Mouse (Mus musculus) left cerebral cortex, adult 2 months (tissue): ENCODE measurements around the gene Stk10. TPM values are rescaled to one million over a fixed set of nuclear protein-coding genes. Genes with fewer than 3 reads are reported as not detected.
"Not testable (repeated sequence)": the region's sequence is repeated elsewhere in the genome, so short reads cannot be mapped to it uniquely, and the experiment has no call there.

Experiments used
- DNase-seq, 2 experiments: peaks; one replicate each; pipeline ENCODE4 v3.0.0; 2021 to 2022; ENCODE audit warnings: low spot score in 2 of 2, mixed read lengths in 1 of 2; ENCODE audit errors: extremely low spot score in 1 of 2
- H3K27ac ChIP-seq: fragments of 200-600 bp; 2 replicates; pipeline ENCODE4 v1.8.1; 2022
- H3K4me3 ChIP-seq: fragments of 200-600 bp; 2 replicates; pipeline ENCODE4 v1.8.1; 2022
- CTCF ChIP-seq: fragments of 200-600 bp; IDR thresholded peaks from 2 replicates; pipeline ENCODE4 v1.8.1; 2022; ENCODE audit warnings: antibody characterized with exemption, mild to moderate bottlenecking, moderate library complexity
- intact Hi-C: fragments of 180-260 bp; cut with DNase I; formaldehyde crosslinking; loops from one replicate; pipeline ENCODE4 v1.15.1; 2025
- total RNA-seq, 2 experiments: library from RNA; stranded (reverse); gene quantifications; 2 replicates each; pipeline ENCODE4 v1.2.3; 2021

The Stk10 gene
- total RNA-seq, 2 experiments from 2014 or later = 6.7 to 8.7 TPM

DNA sequence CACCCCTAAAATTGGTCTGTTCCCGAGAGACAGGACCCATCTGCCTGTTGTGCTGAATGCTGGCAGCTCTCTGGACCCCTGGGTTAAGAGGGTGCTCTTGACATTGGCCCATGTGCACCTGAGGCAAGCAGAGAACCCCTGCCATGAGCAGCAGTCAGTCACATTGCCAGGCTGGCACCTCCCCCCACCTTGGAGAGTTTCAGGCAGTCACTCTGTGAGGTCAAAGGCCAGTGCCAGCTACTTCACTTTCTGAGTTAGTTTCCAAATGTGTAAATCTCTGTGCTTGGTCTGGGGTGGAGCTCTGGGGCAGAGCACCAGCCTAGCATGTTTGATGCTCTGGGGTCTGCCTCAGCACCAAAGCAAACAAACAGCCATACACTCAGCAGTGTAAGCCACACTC lies 84.9 kb downstream of the Stk10 start:
- TF ChIP-seq CTCF = no peak
- Histone ChIP-seq H3K4me3 (no peak overlapping the region), H3K27ac (no peak overlapping the region)
- intact Hi-C loops = no loop called here
- no peak for DNase-seq

DNA sequence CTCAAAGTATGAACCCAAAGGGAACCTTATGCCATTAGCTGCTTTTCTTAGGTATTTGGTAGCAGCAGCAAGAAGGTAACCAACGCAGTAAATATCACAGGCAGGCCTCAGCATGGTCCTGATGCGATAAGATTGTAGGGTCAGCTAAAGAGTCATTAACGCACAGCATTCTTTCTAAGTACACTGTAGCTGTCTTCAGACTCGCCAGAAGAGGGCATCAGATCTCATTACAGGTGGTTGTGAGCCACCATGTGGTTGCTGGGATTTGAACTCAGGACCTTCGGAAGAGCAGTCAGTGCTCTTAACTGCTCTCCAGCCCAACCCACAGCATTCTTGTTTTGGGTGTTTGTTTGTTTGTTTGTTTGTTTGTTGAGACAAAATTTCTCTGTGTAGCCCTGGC lies 85.5 kb downstream of the Stk10 start:
- peak; percentile 20; the same call in 1 of the 2 replicates for TF ChIP-seq CTCF
- H3K27ac ChIP-seq, H3K4me3 ChIP-seq, DNase-seq, intact Hi-C loops: not testable (repeated sequence)

DNA sequence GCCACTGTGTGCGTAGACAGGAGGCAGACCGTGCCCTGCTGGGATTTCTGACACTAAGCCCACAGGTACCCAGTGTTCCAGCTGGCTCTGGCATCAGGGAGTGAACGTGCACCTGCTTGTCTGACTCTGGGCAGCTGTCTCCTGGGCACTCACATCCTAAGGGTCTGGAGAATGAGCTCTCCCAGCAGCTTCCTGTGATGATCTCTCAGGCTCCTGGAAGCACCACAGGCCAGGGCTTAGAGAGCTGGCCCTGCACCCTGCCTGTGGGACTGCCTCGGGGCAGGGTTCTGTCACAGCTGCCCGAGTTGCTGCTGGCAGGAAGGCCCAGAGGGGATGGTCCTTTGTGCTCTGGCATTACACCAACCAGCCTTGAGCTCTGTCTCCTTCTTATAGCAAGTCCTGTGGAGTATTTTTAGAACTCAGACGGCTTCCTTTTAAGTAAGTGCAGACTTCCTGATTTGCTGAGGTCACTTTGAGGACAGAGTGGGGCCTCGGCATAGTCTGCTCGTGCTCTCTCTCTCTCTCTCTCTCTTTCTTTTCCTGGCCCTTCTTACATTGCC lies 86.2 kb downstream of the Stk10 start:
- Histone ChIP-seq H3K27ac (no peak overlapping the region), H3K4me3 (no peak overlapping the region)
- DNase-seq = no peak
- no peak for TF ChIP-seq CTCF
- intact Hi-C loops = no loop called here

DNA sequence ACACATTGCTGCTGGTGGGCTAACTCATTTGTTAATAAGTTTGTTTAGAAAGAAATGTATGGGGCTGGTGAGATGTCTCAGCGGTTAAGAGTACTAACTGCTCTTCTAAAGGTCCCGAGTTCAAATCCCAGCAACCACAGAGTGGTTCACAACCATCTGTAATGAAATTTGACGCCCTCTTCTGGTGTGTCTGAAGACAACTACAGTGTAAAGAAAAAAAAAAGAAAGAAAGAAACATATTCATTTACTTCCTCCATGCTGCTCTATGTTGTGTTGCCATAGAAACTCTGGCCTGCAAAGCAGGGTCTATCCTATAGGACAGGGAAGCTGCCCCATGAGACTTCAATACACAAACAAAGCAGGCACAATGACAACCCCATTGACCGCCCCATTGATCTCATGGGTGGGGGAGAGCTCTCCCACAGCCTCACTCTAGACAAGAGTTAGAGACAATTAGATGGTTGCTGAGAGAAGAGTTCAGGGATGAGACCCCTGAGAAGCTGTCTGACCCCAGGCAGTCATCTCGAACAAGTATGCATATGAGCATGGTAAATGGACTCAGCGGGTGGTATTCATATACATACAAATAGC lies 86.9 kb downstream of the Stk10 start:
- Histone ChIP-seq H3K4me3 (no peak overlapping the region), H3K27ac (no peak overlapping the region)
- intact Hi-C loops = loop anchor here (10.0 kb wide), 2 partner anchors 335 to 535 kb away; no protein-coding TSS in a partner anchor
- no peak for DNase-seq
- TF ChIP-seq CTCF = no peak

DNA sequence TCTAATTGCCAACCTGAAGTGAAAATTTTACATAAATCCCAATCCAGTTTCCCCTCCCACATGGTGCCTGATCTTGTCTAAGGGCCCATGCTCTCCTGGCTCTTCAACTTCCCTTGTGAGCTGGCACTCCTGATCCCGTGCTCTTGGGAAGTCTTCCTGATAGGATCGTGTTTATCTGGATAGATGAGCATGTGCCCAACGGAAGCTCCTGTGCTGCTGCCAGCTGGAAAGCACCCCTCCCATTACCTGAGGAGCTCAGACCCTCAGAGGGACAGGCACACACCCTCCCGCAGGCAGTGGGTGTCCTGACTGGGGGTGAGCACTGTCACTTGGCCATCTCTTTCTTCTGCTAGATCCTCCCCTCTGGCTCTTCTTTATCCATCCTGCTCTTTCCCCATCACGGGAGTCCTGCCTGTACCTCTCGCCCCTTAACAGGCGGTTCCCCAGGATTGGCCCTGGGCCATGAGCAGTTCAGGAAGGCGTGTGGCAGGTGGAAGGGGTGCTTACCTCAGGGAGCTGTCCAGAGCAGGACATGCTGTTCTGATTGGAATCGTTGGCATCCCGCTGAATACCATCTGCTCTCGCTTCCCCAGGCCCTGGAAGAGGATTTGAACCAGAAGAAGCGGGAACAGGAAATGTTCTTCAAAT lies 88.8 kb downstream of the Stk10 start:
- DNase-seq = no peak
- no peak for TF ChIP-seq CTCF
- H3K4me3 ChIP-seq = no peak overlapping the region
- no peak overlapping the region for H3K27ac ChIP-seq
- intact Hi-C loops = loop anchor here (10.0 kb wide), 2 partner anchors 333 to 533 kb away; no protein-coding TSS in a partner anchor

DNA sequence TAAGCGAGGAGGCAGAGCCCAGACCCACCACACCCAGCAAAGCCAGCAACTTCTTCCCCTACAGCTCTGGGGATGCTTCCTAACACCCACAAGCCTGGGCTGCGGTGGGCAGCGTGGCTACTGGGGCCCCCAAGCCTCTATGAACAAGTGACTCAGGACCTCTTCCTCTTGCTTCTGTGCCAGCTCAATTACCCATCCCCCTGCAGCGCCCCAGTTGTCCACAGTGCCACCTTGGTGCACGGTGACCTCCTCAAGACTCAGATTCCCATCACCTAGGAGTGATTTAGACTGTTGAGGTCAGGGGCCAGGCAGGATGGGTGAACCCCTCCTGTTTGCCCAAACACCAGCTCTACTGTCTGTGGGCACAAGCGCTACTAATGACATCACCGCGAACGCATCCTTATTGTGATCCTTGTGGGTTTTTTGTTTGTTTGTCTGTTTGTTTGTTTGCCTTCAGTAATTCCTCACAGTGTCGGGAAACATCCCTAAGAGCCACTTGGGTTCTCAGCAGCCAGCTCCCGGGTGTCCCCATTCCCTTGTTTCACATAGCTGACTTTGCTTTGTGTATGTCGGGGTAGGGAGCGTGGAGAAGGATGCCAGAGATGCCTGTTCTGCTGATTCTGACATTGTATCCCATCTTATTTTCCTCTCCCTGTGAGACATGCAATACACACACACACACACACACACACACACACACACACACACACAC lies 89.5 kb downstream of the Stk10 start:
- no peak for TF ChIP-seq CTCF
- no peak for DNase-seq
- intact Hi-C loops = loop anchor here (10.0 kb wide), 2 partner anchors 332 to 532 kb away; no protein-coding TSS in a partner anchor
- Histone ChIP-seq H3K27ac (no peak overlapping the region), H3K4me3 (no peak overlapping the region)

DNA sequence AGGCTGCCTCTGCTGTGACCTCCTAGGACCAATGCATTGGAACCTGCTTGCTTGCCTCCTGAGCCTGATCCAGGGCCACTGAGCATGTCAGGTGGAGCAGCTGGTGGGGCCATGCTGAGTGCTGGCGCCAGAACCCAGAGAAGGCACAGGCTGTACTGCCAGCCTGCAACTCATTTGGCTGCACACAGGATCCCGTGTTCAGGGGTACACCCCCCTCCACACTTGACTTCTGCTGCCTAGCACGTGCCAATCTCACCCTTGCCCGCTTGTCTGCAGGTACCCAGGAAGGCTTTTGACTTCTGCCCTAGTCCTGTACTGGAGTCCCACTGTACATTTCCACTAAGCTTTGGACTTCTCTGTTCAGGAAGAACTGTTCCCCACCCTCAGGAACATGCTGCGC lies 90.1 kb downstream of the Stk10 start:
- DNase-seq = no peak
- intact Hi-C loops = loop anchor here (10.0 kb wide), 2 partner anchors 332 to 532 kb away; no protein-coding TSS in a partner anchor
- TF ChIP-seq CTCF = no peak
- Histone ChIP-seq H3K27ac (no peak overlapping the region), H3K4me3 (no peak overlapping the region)

DNA sequence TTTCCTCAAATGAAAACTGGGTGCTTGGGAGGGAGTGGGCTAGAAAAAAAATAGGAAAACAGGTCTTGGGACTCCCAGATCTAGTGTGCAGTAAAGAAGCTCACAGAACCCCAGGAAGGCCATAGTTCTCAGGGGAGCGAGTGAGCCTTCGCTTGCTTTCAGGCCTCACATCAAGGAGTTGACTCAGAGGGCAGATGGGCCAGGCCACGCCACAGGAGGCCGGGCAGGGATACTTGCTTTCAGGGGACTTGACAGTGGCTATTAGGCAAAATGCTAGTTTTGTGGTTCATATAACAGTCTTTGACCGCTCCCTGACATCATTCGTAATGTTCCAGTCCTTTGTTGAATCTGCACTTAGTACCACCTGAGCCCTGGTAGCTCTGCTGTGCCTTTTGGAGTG lies 90.8 kb downstream of the Stk10 start:
- intact Hi-C loops = loop anchor here (10.0 kb wide), 2 partner anchors 331 to 531 kb away; no protein-coding TSS in a partner anchor
- Histone ChIP-seq H3K27ac (no peak overlapping the region), H3K4me3 (no peak overlapping the region)
- no peak for DNase-seq
- no peak for TF ChIP-seq CTCF

DNA sequence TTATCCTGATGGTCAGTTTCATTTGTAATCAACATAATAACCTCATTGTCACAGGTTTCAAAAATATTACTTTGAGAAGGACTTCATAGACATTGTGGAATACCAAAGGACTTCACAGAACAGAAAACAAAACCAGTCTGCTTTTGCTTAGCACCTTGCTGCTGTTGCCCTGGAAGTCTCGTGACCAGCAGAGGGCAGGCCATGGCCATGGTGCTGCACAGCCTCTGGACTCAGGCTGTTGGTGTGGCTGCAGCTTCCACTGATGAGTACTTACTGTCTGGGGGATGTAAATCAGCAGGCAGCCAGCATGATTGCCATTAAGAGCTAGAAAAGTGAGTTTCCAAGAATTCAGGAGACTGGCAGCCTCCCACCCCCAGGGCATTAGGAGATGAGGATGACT lies 92.6 kb downstream of the Stk10 start:
- TF ChIP-seq CTCF = peak; percentile 76
- Histone ChIP-seq H3K27ac (no peak overlapping the region), H3K4me3 (no peak overlapping the region)
- intact Hi-C loops = loop anchor here (1.0 to 10.0 kb wide), 3 partner anchors 84 to 529 kb away; no protein-coding TSS in a partner anchor
- peak; percentile 48 to 62 for DNase-seq

DNA sequence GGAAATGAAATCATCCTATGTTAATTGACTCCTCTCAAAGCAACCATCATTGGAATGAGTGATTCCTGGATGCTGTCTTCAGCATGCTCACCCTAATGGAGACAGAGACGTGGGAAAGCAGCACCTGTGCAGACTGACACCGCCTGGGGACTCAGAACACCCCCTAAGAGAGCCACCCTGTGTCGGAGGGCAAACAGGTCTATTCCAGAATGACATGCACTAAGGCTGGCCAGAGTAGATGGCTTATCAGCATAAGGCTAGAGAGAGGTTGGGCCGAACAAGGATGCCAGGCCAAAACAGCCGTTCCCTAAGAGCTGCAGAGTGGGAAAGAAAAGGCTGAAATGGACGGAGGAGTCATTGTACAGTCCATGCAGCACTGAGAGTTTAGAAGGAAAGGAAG lies 93.0 kb downstream of the Stk10 start:
- Histone ChIP-seq H3K4me3 (no peak overlapping the region), H3K27ac (no peak overlapping the region)
- TF ChIP-seq CTCF = no peak
- no peak for DNase-seq
- intact Hi-C loops = loop anchor here (10.0 kb wide), 2 partner anchors 329 to 529 kb away; no protein-coding TSS in a partner anchor

DNA sequence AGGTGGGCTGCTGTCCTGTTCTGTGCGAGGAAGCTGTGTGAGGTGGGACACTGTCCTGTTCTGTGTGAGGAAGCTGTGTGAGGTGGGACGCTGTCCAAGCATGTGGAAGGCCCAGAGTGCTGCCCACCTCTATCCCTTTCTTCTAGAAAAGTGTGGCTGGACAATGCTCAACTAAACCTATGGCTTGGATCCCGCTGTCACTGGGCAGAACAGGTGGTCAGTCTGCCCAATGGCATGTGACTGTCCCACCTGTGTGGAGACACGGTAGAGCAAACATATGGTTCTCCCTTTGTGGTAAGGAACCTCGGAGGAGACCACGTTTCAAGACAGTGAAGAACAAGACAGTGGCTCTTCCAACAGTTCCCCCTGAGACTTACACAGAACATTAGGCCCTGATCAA lies 94.8 kb downstream of the Stk10 start:
- intact Hi-C loops = loop anchor here (10.0 kb wide), 2 partner anchors 327 to 527 kb away; no protein-coding TSS in a partner anchor
- no peak for TF ChIP-seq CTCF
- Histone ChIP-seq H3K4me3 (no peak overlapping the region), H3K27ac (no peak overlapping the region)
- DNase-seq = no peak

DNA sequence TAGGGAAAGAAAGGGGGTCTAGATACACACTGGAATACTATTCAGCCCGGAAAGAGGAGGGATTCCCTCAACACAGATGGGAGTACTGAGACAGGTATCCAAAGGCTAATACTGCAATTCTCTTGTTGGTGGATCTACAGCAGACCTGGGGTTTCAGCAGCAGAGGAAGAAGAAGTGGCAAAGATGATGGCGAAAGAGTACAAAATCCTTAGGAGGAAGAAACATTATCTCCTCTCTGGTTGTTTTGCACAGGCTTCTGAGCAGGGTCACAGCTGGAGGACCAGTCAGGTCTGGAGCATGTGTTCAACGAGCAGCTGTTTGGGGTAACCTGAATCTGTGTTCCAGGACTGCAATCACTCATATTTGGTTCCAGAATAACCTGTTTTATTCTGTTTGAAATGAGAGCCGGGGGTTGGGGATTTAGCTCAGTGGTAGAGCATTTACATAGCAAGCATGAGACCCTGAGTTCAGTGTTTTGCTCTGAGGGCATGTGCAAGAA lies 96.7 kb downstream of the Stk10 start:
- TF ChIP-seq CTCF = no peak
- H3K27ac ChIP-seq = no peak overlapping the region
- no peak overlapping the region for H3K4me3 ChIP-seq
- intact Hi-C loops = loop anchor here (10.0 kb wide), 2 partner anchors 325 to 525 kb away; no protein-coding TSS in a partner anchor
- DNase-seq = no peak
